Mouse (Mus musculus) megakaryocyte-erythroid progenitor cell, adult 5 weeks (primary cell): Measurements from ENCODE around the gene F3. TPM values are rescaled to one million over a fixed set of nuclear protein-coding genes. Genes with fewer than 3 reads are reported as not detected.

Source experiments
- polyA plus RNA-seq: library from polyadenylated mRNA; stranded (reverse); fragments of >175 nt; gene quantifications from 2 replicates; pipeline ENCODE4 v1.2.3, GENCODE M21; 2012

The F3 gene
- 0.71 and 0.79 TPM in 2 replicates for polyA plus RNA-seq

GRCm38 (mm10) chr3:121722971-121723844, at the start of gene F3:
Gene F3 (plus strand): TSS chr3:121723537.

Other genes with a start within 250 kb of the F3 start
- not detected in 2 replicates for gene Slc44a3, start 191.1 kb upstream of the F3 start, polyA plus RNA-seq
- gene 4930432M17Rik, start 52.8 kb upstream of the F3 start, polyA plus RNA-seq = not detected in 2 replicates
- 37.5 and 49.7 TPM in 2 replicates for gene Abcd3, start 91.8 kb downstream of the F3 start, polyA plus RNA-seq
- gene Arhgap29, start 229.0 kb downstream of the F3 start, polyA plus RNA-seq = 0.50 and 0.51 TPM in 2 replicates